Mouse (Mus musculus): ENCODE measurements around the gene Cdkal1. TPM values are rescaled to one million over a fixed set of nuclear protein-coding genes. Genes with fewer than 3 reads are reported as not detected.

The Cdkal1 gene
- polyA plus RNA-seq, 1 experiment: 4.4 TPM

DNA sequence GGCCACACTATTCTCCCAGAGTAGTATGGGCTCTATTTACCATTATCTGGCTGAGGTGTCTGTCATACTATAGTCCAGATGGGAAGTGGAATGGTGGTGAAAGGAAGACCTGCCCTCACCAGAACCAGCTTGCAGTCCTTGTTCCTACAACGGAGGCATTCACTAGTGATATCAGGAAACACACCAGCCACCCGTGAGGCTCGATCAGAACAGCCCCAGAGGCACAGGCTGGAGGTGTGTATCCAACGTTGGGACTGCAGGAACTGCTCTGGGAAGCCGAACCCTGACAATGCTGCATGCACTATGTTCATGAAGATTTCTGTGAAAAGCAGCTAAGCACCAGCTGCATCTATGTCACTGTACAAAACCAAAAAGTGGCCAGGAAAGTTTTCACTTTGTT, 321.9 kb downstream of the Cdkal1 start:
- 83% methylated on average over 5 of the region's 5 CpGs for WGBS
- DNase-seq: no peak
- H3K4me1 ChIP-seq (ENCODE audit: control insufficient read depth, insufficient read depth, low read length): no peaks in the 10 kb centered on the region
- no peak overlapping the region for H3K27ac ChIP-seq (ENCODE audit: insufficient read depth, low read depth, low read length)
- TF ChIP-seq POLR2A (IDR thresholded peaks at IDR 0.05; ENCODE audit: low read depth, low read length) (no peak), CTCF (conservative IDR thresholded peaks at IDR 0.05; ENCODE audit: insufficient read depth, insufficient read length, low read depth, low read length) (no peak)
- H3K4me3 ChIP-seq (ENCODE audit: insufficient read depth, low read depth, low read length): no peak overlapping the region
- H3K36me3 ChIP-seq (ENCODE audit: control insufficient read depth, insufficient read depth, low read length): no peaks in the 10 kb centered on the region
- no peaks in the 10 kb centered on the region for H3K27me3 ChIP-seq (replicated peaks; ENCODE audit: control insufficient read depth, insufficient read depth, low read length)

- DNase-seq: no peak
- Histone ChIP-seq H3K27me3 (replicated peaks; ENCODE audit: control insufficient read depth, insufficient read depth, low read length) (no peaks in the 10 kb centered on the region), H3K4me3 (ENCODE audit: insufficient read depth, low read depth, low read length) (no peak overlapping the region), H3K4me1 (ENCODE audit: control insufficient read depth, insufficient read depth, low read length) (no peaks in the 10 kb centered on the region), H3K27ac (ENCODE audit: insufficient read depth, low read depth, low read length) (no peak overlapping the region), H3K36me3 (ENCODE audit: control insufficient read depth, insufficient read depth, low read length) (no peaks in the 10 kb centered on the region)
- TF ChIP-seq CTCF (conservative IDR thresholded peaks at IDR 0.05; ENCODE audit: insufficient read depth, insufficient read length, low read depth, low read length): no peak
- 88% methylated on average over 5 of the region's 5 CpGs for WGBS
Measured at GRCm38 (mm10) chr13:29528344-29528743, 327.1 kb downstream of the Cdkal1 start.

DNA sequence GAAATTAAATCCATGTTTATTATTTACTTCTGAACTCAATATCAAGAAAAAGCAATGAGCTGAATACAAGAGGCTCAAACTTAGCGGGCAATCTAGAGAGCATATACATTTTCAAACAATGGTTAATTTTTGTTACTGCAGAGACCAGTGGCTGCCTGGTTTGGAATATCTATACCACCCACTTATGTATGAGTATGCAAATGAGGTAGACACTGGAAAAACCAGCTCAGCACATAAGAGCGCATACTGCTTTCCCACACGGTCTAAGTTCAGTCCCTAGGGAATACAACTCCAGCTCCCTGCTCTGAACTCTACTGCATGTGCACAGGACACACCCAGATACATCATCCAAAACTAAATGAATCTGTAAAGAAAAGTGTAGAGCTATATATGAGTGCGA, 334.2 kb downstream of the Cdkal1 start:
- Histone ChIP-seq H3K36me3 (ENCODE audit: control insufficient read depth, insufficient read depth, low read length) (no peaks in the 10 kb centered on the region), H3K27me3 (replicated peaks; ENCODE audit: control insufficient read depth, insufficient read depth, low read length) (no peaks in the 10 kb centered on the region), H3K27ac (ENCODE audit: insufficient read depth, low read depth, low read length) (no peak overlapping the region), H3K4me1 (ENCODE audit: control insufficient read depth, insufficient read depth, low read length) (no peaks in the 10 kb centered on the region), H3K4me3 (ENCODE audit: insufficient read depth, low read depth, low read length) (no peak overlapping the region)
- DNase-seq: no peak
- TF ChIP-seq CTCF (conservative IDR thresholded peaks at IDR 0.05; ENCODE audit: insufficient read depth, insufficient read length, low read depth, low read length) (no peak), POLR2A (IDR thresholded peaks at IDR 0.05; ENCODE audit: low read depth, low read length) (no peak)
- WGBS: 85% methylated on average over 4 of the region's 4 CpGs

- no peaks in the 10 kb centered on the region for H3K4me1 ChIP-seq (ENCODE audit: control insufficient read depth, insufficient read depth, low read length)
- H3K27ac ChIP-seq (ENCODE audit: insufficient read depth, low read depth, low read length): no peak overlapping the region
- no peak for TF ChIP-seq CTCF (conservative IDR thresholded peaks at IDR 0.05; ENCODE audit: insufficient read depth, insufficient read length, low read depth, low read length)
- no peak for TF ChIP-seq POLR2A (IDR thresholded peaks at IDR 0.05; ENCODE audit: low read depth, low read length)
- no peak for DNase-seq
- H3K27me3 ChIP-seq (replicated peaks; ENCODE audit: control insufficient read depth, insufficient read depth, low read length): no peaks in the 10 kb centered on the region
- 88% methylated on average over 1 of the region's 1 CpGs for WGBS
- H3K36me3 ChIP-seq (ENCODE audit: control insufficient read depth, insufficient read depth, low read length): no peaks in the 10 kb centered on the region
- H3K4me3 ChIP-seq (ENCODE audit: insufficient read depth, low read depth, low read length): no peak overlapping the region
Measured at GRCm38 (mm10) chr13:29514071-29514470, 341.4 kb downstream of the Cdkal1 start.

DNA sequence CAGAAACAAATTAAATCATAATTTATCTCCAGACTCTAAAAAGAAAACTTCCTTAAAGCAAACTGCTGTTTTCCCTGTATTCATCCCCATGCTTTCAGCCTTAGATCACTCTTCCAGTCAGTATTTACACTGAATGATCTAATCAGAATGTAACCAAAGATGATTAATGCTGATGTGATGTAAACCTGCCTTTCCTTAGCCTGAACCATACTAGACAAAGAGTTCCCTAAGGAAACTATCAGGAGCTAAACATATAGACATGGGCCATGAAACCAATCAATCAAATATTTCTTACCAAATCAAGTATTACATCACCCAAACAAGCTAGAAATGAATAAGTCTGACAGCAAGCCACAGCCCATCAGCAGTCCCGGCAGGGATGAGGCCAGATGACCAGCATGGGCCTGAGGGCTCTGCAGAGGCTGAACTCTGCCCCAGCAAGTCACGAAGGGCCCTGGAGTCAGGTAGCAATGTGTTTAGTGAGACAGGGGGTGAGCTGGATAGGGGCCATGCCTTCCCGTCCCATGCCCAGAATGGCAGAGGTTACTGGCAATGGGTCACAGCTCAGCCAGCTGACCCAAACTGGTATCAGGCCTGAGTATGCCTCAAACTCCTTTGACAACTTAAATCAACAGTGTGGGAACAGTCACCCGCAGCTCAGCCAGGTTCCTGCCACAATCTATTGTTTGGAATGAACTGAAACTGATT, 350.5 kb downstream of the Cdkal1 start:
- TF ChIP-seq CTCF (conservative IDR thresholded peaks at IDR 0.05; ENCODE audit: insufficient read depth, insufficient read length, low read depth, low read length): no peak
- TF ChIP-seq POLR2A (IDR thresholded peaks at IDR 0.05; ENCODE audit: low read depth, low read length): no peak
- peak; percentile 26 for DNase-seq
- WGBS: 59% methylated on average over 4 of the region's 4 CpGs
- peaks cover 7% of the 10 kb centered on the region for H3K4me1 ChIP-seq (ENCODE audit: control insufficient read depth, insufficient read depth, low read length)
- no peaks in the 10 kb centered on the region for H3K27me3 ChIP-seq (replicated peaks; ENCODE audit: control insufficient read depth, insufficient read depth, low read length)
- H3K36me3 ChIP-seq (ENCODE audit: control insufficient read depth, insufficient read depth, low read length): no peaks in the 10 kb centered on the region
- H3K27ac ChIP-seq (ENCODE audit: insufficient read depth, low read depth, low read length): no peak overlapping the region
- H3K4me3 ChIP-seq (ENCODE audit: insufficient read depth, low read depth, low read length): no peak overlapping the region

- TF ChIP-seq CTCF (conservative IDR thresholded peaks at IDR 0.05; ENCODE audit: insufficient read depth, insufficient read length, low read depth, low read length) (no peak), POLR2A (IDR thresholded peaks at IDR 0.05; ENCODE audit: low read depth, low read length) (no peak)
- Histone ChIP-seq H3K27me3 (replicated peaks; ENCODE audit: control insufficient read depth, insufficient read depth, low read length) (no peaks in the 10 kb centered on the region), H3K27ac (ENCODE audit: insufficient read depth, low read depth, low read length) (no peak overlapping the region), H3K4me1 (ENCODE audit: control insufficient read depth, insufficient read depth, low read length) (peaks cover 7% of the 10 kb centered on the region), H3K36me3 (ENCODE audit: control insufficient read depth, insufficient read depth, low read length) (no peaks in the 10 kb centered on the region), H3K4me3 (ENCODE audit: insufficient read depth, low read depth, low read length) (no peak overlapping the region)
- 47% methylated on average over 6 of the region's 6 CpGs for WGBS
- peak; percentile 64 for DNase-seq
Measured at GRCm38 (mm10) chr13:29503147-29504044, 352.1 kb downstream of the Cdkal1 start.

DNA sequence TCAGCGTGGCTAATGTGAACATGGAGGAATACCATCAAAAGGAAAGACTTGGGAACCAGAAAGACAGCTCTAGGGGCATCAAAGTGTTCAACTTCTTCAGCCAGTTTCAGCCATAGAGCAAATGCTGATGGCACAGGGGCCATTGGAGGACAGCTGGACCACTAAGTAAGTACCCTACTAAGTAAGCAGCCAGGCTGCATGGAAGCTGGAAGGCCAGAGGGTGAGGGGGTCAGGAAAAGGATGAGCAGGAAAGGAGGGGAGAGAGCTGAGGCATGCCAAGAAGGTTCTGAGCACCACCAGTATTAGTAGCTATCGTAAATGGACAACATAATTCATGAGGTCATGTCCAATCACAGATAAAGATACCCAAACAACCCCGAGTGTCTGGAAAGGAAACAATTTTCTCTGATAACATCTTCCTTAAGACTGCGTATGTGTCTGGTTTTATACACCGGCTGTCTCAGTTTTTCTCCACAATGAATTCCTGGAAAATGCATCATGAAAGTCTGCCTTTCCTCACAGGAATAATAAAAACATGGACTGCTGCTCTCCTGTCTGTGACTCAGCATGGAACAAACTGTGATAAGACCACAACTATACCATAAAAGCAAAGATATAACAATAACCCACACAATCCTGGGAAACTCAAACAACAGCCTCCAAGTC, 352.9 kb downstream of the Cdkal1 start:
- H3K36me3 ChIP-seq (ENCODE audit: control insufficient read depth, insufficient read depth, low read length): no peaks in the 10 kb centered on the region
- H3K27ac ChIP-seq (ENCODE audit: insufficient read depth, low read depth, low read length): no peak overlapping the region
- DNase-seq: peak; percentile 29
- H3K4me3 ChIP-seq (ENCODE audit: insufficient read depth, low read depth, low read length): no peak overlapping the region
- peaks cover 7% of the 10 kb centered on the region for H3K4me1 ChIP-seq (ENCODE audit: control insufficient read depth, insufficient read depth, low read length)
- TF ChIP-seq CTCF (conservative IDR thresholded peaks at IDR 0.05; ENCODE audit: insufficient read depth, insufficient read length, low read depth, low read length): no peak
- no peak for TF ChIP-seq POLR2A (IDR thresholded peaks at IDR 0.05; ENCODE audit: low read depth, low read length)
- no peaks in the 10 kb centered on the region for H3K27me3 ChIP-seq (replicated peaks; ENCODE audit: control insufficient read depth, insufficient read depth, low read length)
- 66% methylated on average over 5 of the region's 5 CpGs for WGBS
